Mouse (Mus musculus) cortical plate, adult 2 months (tissue): Measurements from ENCODE around the gene Pramel1. TPM values are rescaled to one million over a fixed set of nuclear protein-coding genes. Genes with fewer than 3 reads are reported as not detected.
"Not testable (repeated sequence)": the region's sequence is repeated elsewhere in the genome, so short reads cannot be mapped to it uniquely, and the experiment has no call there.

Experiments
- H3K27ac ChIP-seq: fragments of 200-500 bp; 2 replicates; pipeline ENCODE4 v1.5.1; 2012; ENCODE audit warnings: low read length, control low read depth, inconsistent platforms; ENCODE audit not compliant: insufficient read depth
- H3K4me1 ChIP-seq: fragments of 200-500 bp; 2 replicates; pipeline ENCODE4 v1.6.1; 2011; ENCODE audit warnings: low read length; ENCODE audit not compliant: control insufficient read depth, insufficient read depth
- H3K4me3 ChIP-seq: fragments of 200-500 bp; 2 replicates; pipeline ENCODE4 v1.5.1; 2011; ENCODE audit warnings: mild to moderate bottlenecking, low read length, control low read depth; ENCODE audit not compliant: insufficient read depth
- CTCF ChIP-seq: fragments of 200-500 bp; IDR thresholded peaks from 2 replicates; pipeline ENCODE4 v1.5.1; 2011; ENCODE audit warnings: mild to moderate bottlenecking, control low read depth, low read length; ENCODE audit not compliant: insufficient read depth; ENCODE audit errors: extremely low read depth
- POLR2A ChIP-seq: fragments of 200-500 bp; IDR thresholded peaks from 2 replicates; pipeline ENCODE4 v1.6.1; 2011; ENCODE audit warnings: mild to moderate bottlenecking, low read length, control low read depth; ENCODE audit not compliant: insufficient read depth; ENCODE audit errors: extremely low read depth
- polyA plus RNA-seq: library from polyadenylated mRNA; depleted of rRNA; stranded (reverse); fragments of >200 nt; gene quantifications from 2 replicates; pipeline ENCODE4 v1.2.3, GENCODE M21; 2012; rRNA removed

Gene Pramel1
- polyA plus RNA-seq, 1 experiment, result 0.06 TPM

DNA sequence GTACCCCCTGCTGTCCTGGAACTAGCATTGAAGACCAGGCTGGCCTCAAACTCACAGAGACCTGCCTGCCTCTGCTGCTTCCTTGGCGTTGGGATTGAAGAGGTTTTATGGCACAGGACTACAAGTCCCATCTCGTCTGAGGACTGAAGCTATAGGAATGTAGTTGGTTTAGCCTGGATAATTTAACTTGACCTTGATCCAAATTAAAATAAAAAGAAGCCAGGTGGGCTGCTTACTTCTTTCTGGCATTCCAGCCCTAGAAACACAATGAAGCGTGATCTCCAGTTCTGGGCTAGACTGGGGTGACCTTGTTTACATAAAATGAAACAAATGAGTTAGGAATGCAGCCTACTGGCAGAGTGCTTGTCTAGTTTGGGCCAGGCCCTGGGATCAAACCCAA is 19.9 kb downstream of the Pramel1 start:
- TF ChIP-seq CTCF (no peak), POLR2A (no peak)
- Histone ChIP-seq H3K4me1 (no peaks in the 10 kb centered on the region), H3K4me3 (no peak overlapping the region), H3K27ac (no peak overlapping the region)

DNA sequence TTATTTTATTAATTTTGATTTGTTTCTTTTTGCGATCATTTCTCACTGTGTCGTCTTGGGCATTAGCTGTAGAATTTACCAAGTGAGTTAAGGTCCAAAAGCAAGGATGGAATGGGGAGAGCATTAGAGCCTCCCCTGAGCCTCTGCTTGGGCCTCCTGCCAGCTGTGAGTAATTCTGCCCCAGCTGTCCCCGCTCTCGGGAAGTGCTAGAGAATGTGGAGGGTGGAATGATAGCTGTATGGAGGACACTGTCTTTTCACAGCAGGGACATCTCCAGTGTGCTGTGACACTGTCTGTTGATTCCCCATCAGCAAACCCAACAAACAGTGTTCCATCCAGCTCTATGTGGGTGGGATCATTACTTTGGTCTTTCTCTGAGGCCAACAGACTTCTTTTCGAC is 32.5 kb downstream of the Pramel1 start:
- H3K27ac ChIP-seq, H3K4me3 ChIP-seq, H3K4me1 ChIP-seq: not testable (repeated sequence)

Other genes with a start within 250 kb of the Pramel1 start
- gene Prdm2, start 181.4 kb upstream of the Pramel1 start, polyA plus RNA-seq, result 17.2 and 18.4 TPM in 2 replicates
- gene Pdpn, start 94.9 kb upstream of the Pramel1 start, polyA plus RNA-seq, result 11.8 and 11.9 TPM in 2 replicates
- 2.3 and 3.0 TPM in 2 replicates for gene Lrrc38, start 44.7 kb upstream of the Pramel1 start, polyA plus RNA-seq
- 7.6 and 8.1 TPM in 2 replicates for gene Pramef8, start 18.0 kb downstream of the Pramel1 start, polyA plus RNA-seq
- not detected in 2 replicates for gene Oog4, start 55.9 kb downstream of the Pramel1 start, polyA plus RNA-seq
- gene Gm13043, start 116.9 kb downstream of the Pramel1 start, polyA plus RNA-seq, result not detected in 2 replicates
- gene Gm13040, start 141.5 kb downstream of the Pramel1 start, polyA plus RNA-seq, result not detected in 2 replicates
- not detected in 2 replicates for gene BC080695, start 157.3 kb downstream of the Pramel1 start, polyA plus RNA-seq
- not detected in 2 replicates for gene Gm13057, start 157.3 kb downstream of the Pramel1 start, polyA plus RNA-seq
- not detected in 2 replicates for gene Gm13083, start 220.6 kb downstream of the Pramel1 start, polyA plus RNA-seq